Mouse (Mus musculus): Measurements from ENCODE around the gene Gale. TPM values are rescaled to one million over a fixed set of nuclear protein-coding genes. Genes with fewer than 3 reads are reported as not detected.

Gale gene
- polyA plus RNA-seq (2012) = 25.8 and 31.1 TPM in 2 replicates

DNA sequence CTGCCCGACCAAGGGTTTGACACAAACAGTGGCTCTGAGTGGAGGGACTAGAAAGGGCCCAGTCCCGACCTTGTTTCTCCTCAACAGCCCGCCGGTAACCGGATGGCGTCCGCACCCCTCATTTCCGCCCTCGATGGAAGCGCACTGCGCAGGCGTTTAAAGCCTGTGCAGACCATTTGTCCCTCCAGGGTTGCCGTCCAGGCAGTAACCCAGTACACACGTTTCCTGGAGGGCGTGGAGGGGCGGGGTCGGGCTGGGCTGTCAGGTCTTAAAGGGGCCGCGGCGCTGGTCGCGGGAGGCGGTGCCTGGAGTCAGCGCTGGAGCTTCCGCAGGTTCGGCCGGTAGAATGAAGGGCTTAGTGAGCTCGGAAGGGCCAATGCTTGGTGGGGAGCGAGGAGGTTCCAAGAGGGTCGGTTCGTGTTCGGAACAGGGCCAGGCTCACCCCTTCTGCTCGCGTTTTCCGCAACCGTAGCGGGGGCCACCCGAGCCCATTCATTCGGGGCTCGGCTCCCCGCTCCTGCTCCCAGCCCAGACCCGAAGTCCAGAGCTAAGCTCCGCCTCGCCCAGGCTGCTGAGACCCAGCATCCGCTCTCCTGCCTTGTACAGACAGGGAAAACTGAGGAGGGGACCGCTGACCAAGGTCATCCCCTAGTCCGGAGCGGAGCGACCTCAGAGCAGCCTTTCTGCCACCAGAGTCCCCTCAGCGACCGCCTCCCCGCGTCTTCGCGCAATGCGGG, at the start of gene Gale:
Gene Gale, plus strand, starts transcription at position 271 of the 737 bp plus-strand sequence.
- TF ChIP-seq GATA1 (IDR thresholded peaks at IDR 0.05; ENCODE audit: low read length) = no peak

DNA sequence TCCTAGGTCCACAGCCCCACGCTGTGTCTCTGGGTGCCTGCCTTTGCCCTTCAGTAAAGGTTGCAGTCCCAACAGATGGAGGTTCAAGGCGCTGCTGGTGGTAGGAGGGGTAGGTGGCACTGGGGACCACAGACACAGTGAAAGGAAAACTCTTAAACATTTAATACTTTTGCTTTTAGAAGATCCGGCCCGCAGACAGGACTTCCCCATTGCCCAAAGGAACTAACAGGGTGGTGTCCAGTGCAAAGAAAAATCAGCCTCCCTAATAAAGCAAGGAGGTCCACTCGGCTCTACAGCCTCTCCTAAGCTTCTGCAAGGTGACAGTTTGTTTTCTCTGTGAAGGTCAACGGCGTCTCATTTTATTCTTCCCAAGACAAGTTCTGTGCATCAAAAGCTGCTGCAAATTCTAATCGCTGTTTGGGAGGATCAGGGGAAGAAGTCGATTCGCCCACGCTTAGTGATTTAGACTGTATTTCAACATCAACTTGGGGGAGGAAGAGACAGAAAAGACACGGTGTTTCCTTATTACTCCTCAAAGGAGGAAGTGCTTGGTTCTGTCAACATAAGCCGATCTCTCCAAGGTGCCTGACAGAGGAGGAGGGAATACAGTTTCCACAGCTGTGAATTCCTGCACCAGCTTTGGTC, 44.8 kb upstream of the Gale start:
- TF ChIP-seq GATA1 (IDR thresholded peaks at IDR 0.05; ENCODE audit: low read length) = no peak

DNA sequence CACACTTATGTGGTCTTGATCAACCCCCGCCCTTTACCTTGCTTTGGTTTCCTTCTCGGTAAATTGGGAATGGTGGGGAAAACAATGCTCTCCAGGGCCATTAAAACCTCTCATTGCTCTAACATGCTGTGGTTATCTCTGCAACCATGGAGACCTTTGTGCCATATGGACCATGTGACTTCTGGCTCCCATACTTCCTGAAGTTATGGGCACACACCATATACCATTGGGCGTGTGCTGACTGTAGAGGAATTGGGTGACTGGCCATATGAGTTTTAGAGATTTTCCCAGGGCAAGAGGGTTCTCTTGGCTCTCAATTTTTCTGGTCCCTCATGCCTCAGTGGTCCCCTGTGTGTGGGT, 44.3 kb upstream of the Gale start:
- TF ChIP-seq GATA1 (IDR thresholded peaks at IDR 0.05; ENCODE audit: low read length) = no peak

DNA sequence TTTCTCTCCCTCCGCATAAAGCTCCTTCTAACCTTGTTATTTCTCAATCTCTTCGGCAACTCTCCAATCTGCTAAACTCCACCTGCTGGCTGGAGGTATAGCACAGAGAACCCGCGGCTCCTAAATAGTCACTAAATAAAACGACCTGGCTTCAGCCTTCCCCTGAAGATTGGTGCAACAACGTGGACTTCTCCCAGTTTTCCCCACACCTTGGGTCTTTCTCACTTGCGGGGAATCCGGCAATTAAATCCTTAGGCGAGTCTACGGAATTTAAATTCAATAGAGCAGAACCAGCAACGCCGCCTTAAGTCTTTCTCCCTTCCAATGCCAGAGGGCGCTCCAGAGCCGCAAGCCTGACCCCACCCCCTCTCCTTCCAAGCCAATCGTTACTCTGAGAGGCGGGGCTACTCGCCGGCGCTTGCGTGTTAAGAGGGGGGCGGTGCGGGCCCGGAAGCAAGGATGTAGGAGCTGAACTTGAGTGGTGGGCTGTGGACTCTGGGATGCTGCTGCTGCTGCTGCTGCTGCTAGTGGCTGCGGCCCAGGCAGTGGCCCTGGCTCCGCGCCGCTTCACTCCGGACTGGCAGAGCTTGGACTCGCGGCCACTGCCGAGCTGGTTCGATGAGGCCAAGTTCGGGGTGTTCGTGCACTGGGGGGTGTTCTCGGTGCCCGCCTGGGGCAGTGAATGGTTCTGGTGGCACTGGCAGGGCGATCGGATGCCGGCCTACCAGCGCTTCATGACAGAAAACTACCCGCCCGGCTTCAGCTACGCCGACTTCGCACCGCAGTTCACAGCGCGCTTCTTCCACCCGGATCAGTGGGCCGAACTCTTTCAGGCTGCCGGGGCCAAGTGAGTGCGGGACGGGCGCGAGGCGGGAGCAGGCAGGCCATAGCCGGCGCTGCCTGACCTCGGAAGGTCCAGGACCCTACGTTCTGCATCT, 43.0 kb upstream of the Gale start, which contains the start of gene Fuca1:
Gene Fuca1, plus strand, starts transcription at position 432 of the 938 bp plus-strand sequence.
- TF ChIP-seq GATA1 (IDR thresholded peaks at IDR 0.05; ENCODE audit: low read length) = no peak

DNA sequence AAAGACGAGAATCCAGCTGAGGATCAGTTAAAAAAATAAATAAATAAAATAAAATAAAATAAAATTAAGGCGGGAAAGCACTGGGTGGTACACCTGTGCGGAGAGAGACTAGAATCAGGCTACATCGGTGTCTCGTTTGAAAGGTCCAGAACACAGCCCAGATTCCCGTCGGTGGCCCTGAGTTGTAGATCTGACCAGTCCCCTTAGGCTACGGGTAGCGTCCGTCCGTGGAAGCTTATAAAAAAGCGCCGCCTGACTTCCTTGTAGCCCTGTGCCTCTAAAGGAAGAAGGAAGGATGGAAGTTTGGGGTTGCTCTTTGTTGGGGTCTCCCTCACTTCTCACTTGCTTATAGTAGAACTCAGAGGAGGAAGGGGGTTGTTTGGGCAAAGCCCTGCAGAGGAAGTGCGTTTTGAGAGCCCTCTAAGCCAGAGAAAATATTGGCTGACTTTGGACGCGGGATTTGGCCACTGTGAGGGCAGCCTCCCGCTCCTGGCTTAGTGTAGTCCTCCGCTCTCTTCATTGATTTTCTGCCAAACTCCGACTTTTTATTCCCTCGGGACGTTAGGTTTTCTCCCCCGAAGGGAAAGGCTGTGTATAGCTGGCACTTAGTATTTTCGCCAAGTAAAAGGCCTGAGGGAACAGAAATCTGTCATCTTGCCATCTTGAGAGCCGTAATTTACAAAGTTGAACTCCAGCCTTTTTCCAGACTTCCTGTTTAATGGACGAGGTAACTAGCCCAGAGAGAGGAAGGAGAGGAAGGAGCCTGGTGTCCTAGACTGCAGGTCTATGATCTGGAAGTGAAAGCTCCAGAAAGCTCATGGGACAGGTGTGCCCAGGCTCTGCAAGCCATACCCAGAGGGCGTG, 42.0 kb upstream of the Gale start:
- no peak for TF ChIP-seq GATA1 (IDR thresholded peaks at IDR 0.05; ENCODE audit: low read length)

DNA sequence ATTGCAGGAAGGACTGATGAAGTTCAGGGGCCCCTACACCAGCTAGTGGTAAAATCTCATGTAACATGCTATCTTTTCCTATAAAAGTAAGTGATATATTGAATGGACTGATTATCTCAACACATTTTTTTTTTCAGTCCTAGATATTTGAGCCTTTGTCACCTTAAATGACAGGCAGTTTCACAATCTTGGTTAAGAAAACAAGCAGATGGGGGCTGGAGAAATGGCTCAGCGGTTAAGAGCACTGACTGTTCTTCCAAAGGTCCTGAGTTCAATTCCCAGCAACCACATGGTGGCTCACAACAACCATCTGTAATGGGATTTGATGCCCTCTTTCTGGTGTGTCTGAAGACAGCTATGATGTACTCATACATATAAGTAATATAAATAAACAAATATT, 41.3 kb upstream of the Gale start:
- no peak for TF ChIP-seq GATA1 (IDR thresholded peaks at IDR 0.05; ENCODE audit: low read length)

DNA sequence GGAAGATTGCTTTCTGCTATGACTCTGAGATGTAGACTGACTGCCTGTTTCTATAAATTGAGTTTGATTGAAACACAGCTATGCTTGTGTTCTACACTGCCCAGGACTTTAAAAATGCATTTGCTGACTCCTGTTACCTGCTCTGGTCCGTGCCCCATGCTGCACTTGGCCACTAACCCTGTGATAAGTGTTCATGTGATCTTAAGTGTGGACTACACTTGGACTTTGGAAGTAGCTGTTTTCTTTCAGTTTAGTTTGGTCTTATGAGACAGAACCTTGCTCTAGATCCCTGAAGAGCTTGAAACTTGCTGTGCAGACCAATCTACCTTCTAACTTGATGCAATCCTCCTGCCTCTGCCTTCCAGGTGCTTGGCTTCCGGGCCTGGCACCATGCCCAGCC, 39.1 kb upstream of the Gale start:
- TF ChIP-seq GATA1 (IDR thresholded peaks at IDR 0.05; ENCODE audit: low read length) = no peak

DNA sequence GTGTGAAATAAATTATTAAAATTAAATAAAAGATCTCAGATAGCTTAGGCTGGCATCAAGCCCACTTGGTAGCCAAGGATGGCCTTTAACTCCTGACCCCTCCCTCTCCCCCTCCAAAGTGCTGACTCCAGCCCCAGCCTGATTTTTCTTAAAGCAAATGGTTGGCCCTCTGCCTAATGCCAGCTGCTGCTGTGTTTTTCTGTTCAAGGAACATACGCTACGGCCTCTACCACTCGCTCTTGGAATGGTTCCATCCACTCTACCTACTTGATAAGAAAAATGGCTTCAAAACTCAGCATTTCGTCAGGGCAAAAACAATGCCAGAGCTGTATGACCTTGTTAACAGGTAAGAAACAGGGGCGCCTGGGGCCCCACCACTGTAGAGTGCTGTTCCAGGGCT, 38.2 kb upstream of the Gale start:
- TF ChIP-seq GATA1 (IDR thresholded peaks at IDR 0.05; ENCODE audit: low read length) = no peak

DNA sequence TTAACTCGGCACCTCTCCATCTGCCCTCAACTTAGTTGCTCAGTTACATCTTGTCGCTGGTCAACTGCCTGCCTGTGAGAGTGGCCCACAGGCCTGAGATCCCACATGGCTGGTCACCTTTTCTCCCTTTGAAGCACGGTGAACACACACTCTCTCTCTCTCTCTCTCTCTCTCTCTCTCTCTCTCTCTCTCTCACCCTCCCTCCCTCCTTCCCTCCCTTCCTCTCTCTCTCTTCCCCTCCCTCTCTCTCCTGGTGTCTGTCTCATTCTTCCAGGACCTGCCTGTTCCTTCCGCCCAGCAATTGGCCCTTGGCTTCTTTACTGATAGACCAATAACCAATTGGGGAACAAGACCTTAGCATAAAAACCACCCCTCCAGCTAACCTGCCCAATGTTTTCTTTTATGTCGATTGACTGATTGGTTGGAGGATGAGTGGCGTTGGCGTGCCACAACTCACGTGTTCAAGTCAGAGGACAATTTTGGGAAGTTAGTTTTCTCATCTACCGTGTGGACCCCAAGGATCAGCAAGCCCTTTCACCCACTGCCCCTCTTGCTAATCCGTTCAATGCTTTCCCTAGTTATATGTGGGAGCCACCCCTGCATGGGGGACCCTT, 37.2 kb upstream of the Gale start:
- no peak for TF ChIP-seq GATA1 (IDR thresholded peaks at IDR 0.05; ENCODE audit: low read length)

DNA sequence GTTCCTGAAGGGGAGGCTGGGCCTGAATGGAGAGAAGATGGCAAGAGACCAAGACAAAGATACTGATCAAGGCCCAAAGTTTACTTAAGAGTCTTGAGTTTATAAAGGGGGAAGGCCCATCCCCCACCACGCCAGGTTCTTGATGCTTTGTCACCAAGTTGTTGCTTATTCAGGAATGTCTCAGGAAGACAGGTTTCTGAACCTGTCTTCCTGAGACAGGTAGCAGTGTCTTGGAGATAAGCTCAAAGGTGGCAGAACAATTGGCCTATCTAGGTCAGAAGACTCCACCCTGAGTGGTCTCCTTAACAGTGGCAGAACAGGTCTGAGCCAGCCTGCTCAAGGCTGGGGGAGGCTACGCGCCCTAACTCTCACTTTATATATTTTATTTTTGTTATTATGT, 36.7 kb upstream of the Gale start:
- no peak for TF ChIP-seq GATA1 (IDR thresholded peaks at IDR 0.05; ENCODE audit: low read length)

DNA sequence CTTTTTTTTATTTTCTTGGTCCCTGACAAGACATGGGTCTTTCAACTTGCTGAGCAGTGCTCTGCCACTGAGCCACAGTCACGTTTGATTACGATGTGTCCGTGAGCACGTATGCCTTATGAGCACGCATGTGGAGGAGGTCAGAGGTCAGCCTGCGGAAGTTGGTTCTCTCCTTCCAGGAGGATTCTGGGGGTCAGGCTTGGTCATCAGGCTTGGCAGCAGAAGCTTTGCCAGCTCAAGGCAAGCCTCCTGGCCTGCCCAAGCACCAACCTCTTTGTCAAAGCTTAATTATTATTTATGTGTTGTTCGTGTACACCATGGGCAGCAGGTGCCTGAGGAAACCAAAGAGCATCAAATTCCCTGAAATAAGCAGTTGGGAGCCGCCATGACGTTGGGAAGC, 35.2 kb upstream of the Gale start:
- no peak for TF ChIP-seq GATA1 (IDR thresholded peaks at IDR 0.05; ENCODE audit: low read length)

DNA sequence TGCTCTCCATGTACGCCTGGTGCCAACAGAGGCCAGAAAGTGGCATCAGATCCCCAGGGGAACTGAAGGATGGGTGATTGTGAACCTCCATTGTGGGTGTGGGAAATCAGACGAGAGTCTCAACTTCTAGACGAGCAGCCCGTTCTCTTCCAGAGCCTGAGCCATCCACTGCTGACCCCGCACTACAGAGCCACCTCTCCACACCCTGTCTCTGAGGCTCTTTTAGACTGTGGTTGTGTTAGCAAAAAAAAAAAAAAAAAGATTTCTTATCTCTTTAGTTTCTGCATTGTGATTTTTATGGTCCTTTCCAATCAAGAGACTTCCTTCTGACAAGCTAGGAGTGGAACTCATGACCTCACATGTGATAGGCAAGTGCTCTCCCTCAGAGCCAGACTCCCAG, 34.1 kb upstream of the Gale start:
- no peak for TF ChIP-seq GATA1 (IDR thresholded peaks at IDR 0.05; ENCODE audit: low read length)

DNA sequence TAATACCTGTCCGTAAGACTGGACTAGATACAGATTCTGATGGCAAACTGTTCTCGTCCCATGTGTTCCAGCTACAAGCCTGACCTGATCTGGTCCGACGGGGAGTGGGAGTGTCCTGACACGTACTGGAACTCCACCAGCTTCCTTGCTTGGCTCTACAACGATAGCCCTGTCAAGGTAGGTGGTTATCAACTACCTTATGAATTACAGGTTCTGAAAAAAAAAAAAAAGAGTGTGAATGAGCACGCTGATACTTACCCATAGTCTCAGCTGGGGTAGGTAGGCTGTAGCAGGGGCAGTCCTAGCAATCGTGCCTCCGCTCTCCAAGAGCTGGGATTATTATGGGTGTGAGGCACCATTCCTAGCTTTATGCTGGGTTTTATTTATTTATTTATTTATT, 33.7 kb upstream of the Gale start:
- no peak for TF ChIP-seq GATA1 (IDR thresholded peaks at IDR 0.05; ENCODE audit: low read length)

DNA sequence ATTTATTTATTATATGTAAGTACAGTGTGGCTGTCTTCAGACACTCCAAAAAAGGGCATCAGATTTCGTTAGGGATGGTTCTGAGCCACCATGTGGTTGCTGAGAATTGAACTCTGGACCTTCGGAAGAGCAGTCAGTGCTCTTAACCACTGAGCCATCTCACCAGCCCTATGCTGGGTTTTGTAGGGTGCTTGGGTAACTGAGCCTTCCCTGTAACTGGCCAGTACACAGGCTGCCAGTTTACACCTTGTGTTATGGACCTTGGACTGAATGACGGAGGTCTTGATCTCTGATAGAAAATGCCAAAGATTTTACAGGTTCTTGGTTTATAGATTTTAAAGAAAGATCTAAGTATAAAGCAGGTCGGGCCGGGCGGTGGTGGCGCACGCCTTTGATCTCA, 33.3 kb upstream of the Gale start:
- TF ChIP-seq GATA1 (IDR thresholded peaks at IDR 0.05; ENCODE audit: low read length) = no peak

DNA sequence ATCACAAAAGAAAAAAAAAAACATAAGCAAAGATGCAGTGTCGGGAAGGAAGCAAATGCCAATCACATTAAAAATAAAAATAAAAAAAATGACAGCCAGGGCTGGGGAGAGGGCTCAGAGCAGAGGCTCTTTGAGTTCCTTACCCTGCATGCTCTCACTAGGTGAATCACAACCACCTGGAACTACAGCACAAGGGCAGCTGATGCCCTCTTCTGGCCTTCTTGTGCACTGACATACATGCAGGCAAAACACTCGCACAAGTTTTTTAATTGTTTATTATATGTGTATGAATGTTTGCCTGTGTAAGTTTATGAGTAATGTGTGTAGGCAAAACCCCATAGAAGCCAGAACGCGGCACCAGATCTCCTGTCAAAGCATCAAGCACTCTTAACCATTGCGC, 31.7 kb upstream of the Gale start:
- no peak for TF ChIP-seq GATA1 (IDR thresholded peaks at IDR 0.05; ENCODE audit: low read length)

Measured in G1E-ER4 (cell line).